Mouse (Mus musculus): ENCODE data around the gene Dalrd3. TPM values are rescaled to one million over a fixed set of nuclear protein-coding genes. Genes with fewer than 3 reads are reported as not detected.

The Dalrd3 gene
- polyA plus RNA-seq, 2 experiments, result 124 to 144 TPM

GRCm38 (mm10) chr9:108560227-108560841 is 9.4 kb upstream of the Dalrd3 start, which contains the start of gene Impdh2:
Impdh2 (plus strand) TSS chr9:108560286.
- DNase-seq (ENCODE audit: low spot score) (peak; percentile 98), ATAC-seq (ENCODE audit: low FRiP score, low read depth) (peak; percentile 98)
- Histone ChIP-seq H3K27ac (replicated peaks; ENCODE audit: low read depth, low read length) (peak within 1 kb of the TSS; percentile 75), H3K36me3 (ENCODE audit: control insufficient read depth, insufficient read depth, low read length) (peaks cover 78% of the 10 kb centered on the region), H3K27me3 (ENCODE audit: control insufficient read depth, insufficient read depth, low read length) (no peaks in the 10 kb centered on the region), H3K4me2 (replicated peaks; ENCODE audit: low read depth, low read length, severe bottlenecking) (peak within 1 kb of the TSS; percentile 74), H3K9ac (ENCODE audit: low read depth, low read length, severe bottlenecking) (peak within 1 kb of the TSS; percentile 68), H3K9me3 (ENCODE audit: control insufficient read depth, low read length) (no peaks in the 10 kb centered on the region), H3K4me1 (ENCODE audit: control insufficient read depth, insufficient read depth, low read length) (0 out of 2 replicates have a peak, but pooled peaks cover 3% of the 10 kb centered on the region), H3K4me3 (replicated peaks; ENCODE audit: low read length) (peak within 1 kb of the TSS; percentile 60)
- peak; percentile 88 for TF ChIP-seq POLR2A (IDR thresholded peaks at IDR 0.05; ENCODE audit: borderline replicate concordance, extremely low read depth, insufficient read depth, insufficient read length)
- under 1% methylated on average over 47 of the region's 53 CpGs for WGBS

- Histone ChIP-seq H3K9me3 (ENCODE audit: control insufficient read depth, low read length) (no peaks in the 10 kb centered on the region), H3K4me2 (replicated peaks; ENCODE audit: low read depth, low read length, severe bottlenecking) (no peak overlapping the region), H3K4me3 (replicated peaks; ENCODE audit: low read length) (no peak overlapping the region), H3K27ac (replicated peaks; ENCODE audit: low read depth, low read length) (no peak overlapping the region), H3K4me1 (ENCODE audit: control insufficient read depth, insufficient read depth, low read length) (peaks cover 13% of the 10 kb centered on the region), H3K27me3 (ENCODE audit: control insufficient read depth, insufficient read depth, low read length) (no peaks in the 10 kb centered on the region), H3K9ac (ENCODE audit: low read depth, low read length, severe bottlenecking) (no peak overlapping the region), H3K36me3 (ENCODE audit: control insufficient read depth, insufficient read depth, low read length) (peaks cover 54% of the 10 kb centered on the region)
- no peak for TF ChIP-seq POLR2A (IDR thresholded peaks at IDR 0.05; ENCODE audit: borderline replicate concordance, extremely low read depth, insufficient read depth, insufficient read length)
- WGBS, result 95% methylated on average over 8 of the region's 8 CpGs
- ATAC-seq (ENCODE audit: low FRiP score, low read depth) (no peak), DNase-seq (ENCODE audit: low spot score) (no peak)
Measured at GRCm38 (mm10) chr9:108563671-108564070, 6.0 kb upstream of the Dalrd3 start.

GRCm38 (mm10) chr9:108564131-108564530 is 5.6 kb upstream of the Dalrd3 start:
- Histone ChIP-seq H3K9ac (ENCODE audit: low read depth, low read length, severe bottlenecking) (no peak overlapping the region), H3K36me3 (ENCODE audit: control insufficient read depth, insufficient read depth, low read length) (peaks cover 49% of the 10 kb centered on the region), H3K4me1 (ENCODE audit: control insufficient read depth, insufficient read depth, low read length) (peaks cover 13% of the 10 kb centered on the region), H3K9me3 (ENCODE audit: control insufficient read depth, low read length) (no peaks in the 10 kb centered on the region), H3K4me2 (replicated peaks; ENCODE audit: low read depth, low read length, severe bottlenecking) (no peak overlapping the region), H3K27me3 (ENCODE audit: control insufficient read depth, insufficient read depth, low read length) (no peaks in the 10 kb centered on the region), H3K4me3 (replicated peaks; ENCODE audit: low read length) (no peak overlapping the region), H3K27ac (replicated peaks; ENCODE audit: low read depth, low read length) (no peak overlapping the region)
- no peak for TF ChIP-seq POLR2A (IDR thresholded peaks at IDR 0.05; ENCODE audit: borderline replicate concordance, extremely low read depth, insufficient read depth, insufficient read length)
- ATAC-seq (ENCODE audit: low FRiP score, low read depth), result no peak
- no peak for DNase-seq (ENCODE audit: low spot score)
- WGBS, result 89% methylated on average over 7 of the region's 7 CpGs

- Histone ChIP-seq H3K9ac (ENCODE audit: low read depth, low read length, severe bottlenecking) (peak overlapping the region; percentile 74), H3K36me3 (ENCODE audit: control insufficient read depth, insufficient read depth, low read length) (peaks cover 47% of the 10 kb centered on the region), H3K27ac (replicated peaks; ENCODE audit: low read depth, low read length) (peak overlapping the region; percentile 75), H3K4me1 (ENCODE audit: control insufficient read depth, insufficient read depth, low read length) (peaks cover 19% of the 10 kb centered on the region), H3K9me3 (ENCODE audit: control insufficient read depth, low read length) (no peaks in the 10 kb centered on the region), H3K4me3 (replicated peaks; ENCODE audit: low read length) (peak overlapping the region; percentile 67), H3K4me2 (replicated peaks; ENCODE audit: low read depth, low read length, severe bottlenecking) (peak overlapping the region; percentile 83), H3K27me3 (ENCODE audit: control insufficient read depth, insufficient read depth, low read length) (no peaks in the 10 kb centered on the region)
- no peak for DNase-seq (ENCODE audit: low spot score)
- 12% methylated on average over 35 of the region's 35 CpGs for WGBS
- ATAC-seq (ENCODE audit: low FRiP score, low read depth), result peak; percentile 0; the same call in 1 of the 2 replicates
- peak; percentile 21; the same call in 1 of the 2 replicates for TF ChIP-seq POLR2A (IDR thresholded peaks at IDR 0.05; ENCODE audit: borderline replicate concordance, extremely low read depth, insufficient read depth, insufficient read length)
Measured at GRCm38 (mm10) chr9:108565881-108566814, 3.5 kb upstream of the Dalrd3 start.
